Mouse (Mus musculus): ENCODE measurements at regions not wholly inside any gene's neighbourhood (a gene's known extent, or its start where the extent isn't known, plus 50 kb on each side); places are given as distances from the start of the nearest gene placed in this dataset.
"Not testable (repeated sequence)": the region's sequence is repeated elsewhere in the genome, so short reads cannot be mapped to it uniquely, and the experiment has no call there.

- DNase-seq: no peak
Observed at GRCm38 (mm10) chr19:35034408-35034807, 112.2 kb downstream of the Kif20b start.

DNA sequence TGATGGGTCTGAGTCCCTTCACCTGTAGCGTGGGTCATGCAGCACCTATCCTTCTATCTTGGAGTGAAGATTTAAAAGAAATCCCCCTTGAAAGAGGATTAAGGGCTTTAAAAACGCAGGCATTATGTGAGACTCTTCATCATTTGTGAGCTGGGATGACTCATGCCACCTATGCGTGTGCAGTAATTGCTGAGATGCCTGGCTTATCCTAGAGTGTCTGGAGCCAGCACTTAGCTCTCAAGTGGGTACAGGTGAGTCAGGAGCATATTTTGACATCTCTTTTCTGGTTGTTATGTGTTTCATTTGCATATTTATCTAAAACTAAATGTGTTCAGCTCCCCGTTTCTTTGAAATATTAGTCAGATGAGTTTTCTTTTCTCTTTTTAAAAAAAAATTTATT, 123.4 kb downstream of the Kif20b start:
- intact Hi-C loops (cut with DNase I): no loop called here
- no peak for DNase-seq

More at GRCm38 (mm10) chr19:35034408-35034807, 112.2 kb downstream of the Kif20b start:
- intact Hi-C loops (cut with DNase I): no loop called here

- intact Hi-C loops (cut with DNase I): no loop called here
- no peak for DNase-seq
Observed at GRCm38 (mm10) chr19:35066352-35066935, 144.3 kb downstream of the Kif20b start.

- DNase-seq: no peak
- intact Hi-C loops (cut with DNase I): no loop called here
Observed at GRCm38 (mm10) chr19:35081126-35081525, 159.0 kb downstream of the Kif20b start.

DNA sequence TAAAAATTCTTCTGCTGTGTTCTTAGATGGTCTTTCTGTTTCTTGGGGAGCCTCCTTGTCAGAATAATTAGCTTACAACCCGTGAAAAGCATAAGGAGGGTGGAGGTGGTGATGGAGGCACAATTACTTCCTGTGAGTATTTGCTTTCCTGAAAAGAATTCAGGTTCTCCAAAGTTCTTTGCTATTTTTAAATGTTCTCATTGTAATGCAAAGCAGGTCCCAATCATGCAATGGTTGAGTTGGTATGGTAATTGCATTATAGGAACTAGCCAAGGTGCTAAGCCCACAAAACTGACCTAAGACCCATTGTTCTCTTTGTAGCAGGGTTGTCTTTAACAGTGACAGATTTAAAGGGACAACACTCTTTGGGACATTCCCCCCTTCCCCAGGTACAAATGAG, 179.1 kb downstream of the Kif20b start:
- intact Hi-C loops (cut with DNase I): no loop called here
- no peak for DNase-seq

GRCm38 (mm10) chr19:35114313-35114712, 192.2 kb downstream of the Kif20b start:
- DNase-seq: no peak
- intact Hi-C loops (cut with DNase I): no loop called here

GRCm38 (mm10) chr19:35125278-35125677, 203.1 kb downstream of the Kif20b start:
- no peak for DNase-seq
- intact Hi-C loops (cut with DNase I): loop anchor here (5.0 kb wide), 2 partner anchors 937 to 957 kb away; partner anchors contain the start of gene Rpp30

- DNase-seq: no peak
- intact Hi-C loops (cut with DNase I): loop anchor here (5.0 kb wide), 2 partner anchors 936 to 956 kb away; partner anchors contain the start of gene Rpp30
Observed at GRCm38 (mm10) chr19:35126594-35127051, 204.5 kb downstream of the Kif20b start.

DNA sequence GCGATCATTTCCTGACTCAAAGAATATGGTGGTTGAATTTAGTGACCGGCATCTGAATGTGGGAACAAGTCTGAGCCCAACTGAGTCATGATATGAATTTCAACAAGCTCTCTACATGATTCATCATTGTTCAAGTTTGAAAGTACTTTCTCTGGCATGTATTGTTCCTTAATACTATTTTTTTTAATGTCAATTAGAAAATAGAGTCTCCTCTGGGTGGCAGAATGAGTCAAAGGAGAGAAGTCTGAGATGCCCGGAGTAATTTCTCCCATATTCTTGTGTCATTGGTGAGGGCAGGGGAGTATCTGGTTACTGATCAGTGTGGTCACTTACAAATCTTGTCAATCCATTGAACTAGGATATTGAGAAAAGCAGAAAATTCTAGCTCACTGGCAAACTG, 205.9 kb downstream of the Kif20b start:
- intact Hi-C loops (cut with DNase I): loop anchor here (5.0 kb wide), 2 partner anchors 934 to 954 kb away; partner anchors contain the start of gene Rpp30
- DNase-seq: no peak

- DNase-seq: no peak
- intact Hi-C loops (cut with DNase I): no loop called here
Observed at GRCm38 (mm10) chr19:35143131-35143530, 221.0 kb downstream of the Kif20b start.

GRCm38 (mm10) chr19:35143781-35144180, 221.6 kb downstream of the Kif20b start:
- intact Hi-C loops (cut with DNase I): no loop called here
- DNase-seq: no peak

DNA sequence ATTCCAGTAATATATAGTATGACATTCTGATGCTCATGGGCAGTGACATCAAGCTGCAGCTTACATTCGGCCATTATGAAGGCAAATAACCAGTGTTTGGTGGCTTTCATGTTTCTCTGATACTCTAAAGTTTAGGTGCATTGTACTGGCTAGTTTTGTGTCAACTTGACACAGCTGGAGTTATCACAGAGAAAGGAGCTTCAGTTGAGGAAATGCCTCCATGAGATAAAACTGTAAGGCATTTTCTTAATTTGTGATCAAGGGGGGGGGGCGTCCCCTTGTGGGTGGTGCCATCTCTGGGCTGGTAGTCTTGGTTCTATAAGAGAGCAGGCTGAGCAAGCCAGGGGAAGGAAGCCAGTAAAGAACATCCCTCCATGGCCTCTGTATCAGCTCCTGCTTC, 227.3 kb downstream of the Kif20b start:
- intact Hi-C loops (cut with DNase I): not testable (repeated sequence)

GRCm38 (mm10) chr19:35150780-35151725, 228.9 kb downstream of the Kif20b start:
- no peak for DNase-seq
- intact Hi-C loops (cut with DNase I): no loop called here

More for the DNA sequence above, 227.3 kb downstream of the Kif20b start:
- not testable (repeated sequence) for DNase-seq

DNA sequence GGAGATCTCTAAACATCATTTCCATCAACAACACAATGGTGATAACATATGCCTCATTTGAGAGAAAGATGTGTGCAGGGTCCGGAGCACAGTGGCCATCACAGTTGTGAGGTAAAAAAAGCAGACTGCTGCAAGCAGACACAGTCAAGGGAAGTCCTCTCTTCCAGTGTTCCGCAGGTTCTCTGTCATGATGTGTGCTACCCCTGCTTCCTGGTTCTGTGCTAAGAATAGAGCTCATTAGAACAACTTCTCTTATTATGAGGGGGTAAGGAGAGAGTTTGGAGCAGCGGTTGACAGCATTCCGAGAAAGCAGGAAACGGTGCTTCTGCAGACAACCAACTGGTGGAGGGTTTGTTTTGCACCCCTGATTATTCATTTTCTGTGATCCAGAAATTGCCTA, 229.7 kb downstream of the Kif20b start:
- DNase-seq: no peak
- intact Hi-C loops (cut with DNase I): no loop called here

DNA sequence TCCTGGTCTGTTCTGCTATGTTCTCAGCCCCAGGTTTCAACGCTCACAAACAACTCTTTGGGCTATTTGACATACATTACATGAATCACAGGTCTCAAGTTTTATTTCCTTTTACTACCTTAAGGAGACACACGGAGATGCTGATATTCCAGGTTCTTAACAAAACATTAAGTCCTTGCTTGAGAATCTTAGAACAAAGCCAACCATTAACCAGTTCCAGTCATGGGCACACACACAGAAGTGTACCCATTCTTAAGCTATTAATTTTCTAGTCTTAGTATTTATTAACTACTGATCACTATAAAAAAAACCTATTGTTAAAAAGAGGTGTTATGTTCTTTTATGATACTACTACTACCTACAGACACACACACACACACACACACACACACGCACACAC, 235.7 kb downstream of the Kif20b start:
- no peak for DNase-seq
- intact Hi-C loops (cut with DNase I): no loop called here

DNA sequence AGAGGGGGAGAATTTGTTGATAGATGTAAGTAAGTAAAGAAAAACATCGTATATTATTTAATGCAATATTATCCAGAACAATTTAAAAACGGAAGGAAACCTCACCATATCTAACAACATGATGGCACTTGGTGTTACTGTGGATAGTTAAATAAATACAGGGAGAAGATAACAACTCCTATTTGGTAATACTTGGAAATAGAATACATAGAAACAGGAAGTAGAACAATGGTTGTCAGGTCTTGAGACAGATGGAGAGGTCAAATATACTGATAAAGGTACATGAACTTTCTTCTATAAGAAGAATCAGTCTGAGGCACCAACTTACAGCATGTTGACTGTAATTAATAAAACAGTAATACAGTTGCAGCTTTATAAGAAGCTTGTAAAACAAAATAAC, 242.6 kb downstream of the Kif20b start:
- intact Hi-C loops (cut with DNase I): no loop called here
- DNase-seq: no peak

- intact Hi-C loops (cut with DNase I): no loop called here
- no peak for DNase-seq
Observed at GRCm38 (mm10) chr19:35170554-35170953, 248.4 kb downstream of the Kif20b start.

- no peak for DNase-seq
- intact Hi-C loops (cut with DNase I): no loop called here
Observed at GRCm38 (mm10) chr19:35180102-35180501, 257.9 kb downstream of the Kif20b start.

DNA sequence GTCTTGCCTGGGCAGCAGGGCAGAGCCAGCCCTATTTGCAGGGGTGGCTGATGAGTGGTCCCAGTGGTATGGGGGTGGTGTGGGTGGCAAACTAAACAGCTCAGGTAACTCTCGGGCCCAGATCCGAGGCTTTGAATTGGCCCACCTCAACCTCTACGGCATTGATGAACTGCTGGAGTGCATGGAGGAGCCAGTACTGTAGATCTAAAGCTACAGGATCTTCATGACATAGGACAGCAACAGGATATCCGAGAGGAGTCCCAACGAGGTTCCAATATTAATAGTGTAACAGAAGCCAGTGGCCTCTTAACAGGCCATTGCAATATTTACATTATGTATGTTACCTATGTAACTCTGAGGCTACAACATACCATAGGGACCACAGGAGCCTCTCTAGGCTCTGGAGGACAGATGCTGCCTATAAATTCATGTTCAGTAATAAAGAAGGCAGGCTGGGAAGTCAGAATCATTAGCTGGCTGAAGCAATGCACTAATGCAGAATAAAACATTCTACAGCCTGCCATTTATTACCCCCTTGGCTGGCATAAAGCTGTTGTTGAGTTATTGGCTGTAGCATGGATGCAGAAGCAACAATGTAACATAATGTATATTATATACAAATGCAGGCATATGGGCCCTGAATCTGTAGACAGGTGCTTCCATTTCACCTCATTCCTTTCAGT, 283.5 kb downstream of the Kif20b start:
- intact Hi-C loops (cut with DNase I): no loop called here
- no peak for DNase-seq

GRCm38 (mm10) chr19:35244188-35244587, 322.0 kb downstream of the Kif20b start:
- intact Hi-C loops (cut with DNase I): no loop called here
- DNase-seq: no peak

DNA sequence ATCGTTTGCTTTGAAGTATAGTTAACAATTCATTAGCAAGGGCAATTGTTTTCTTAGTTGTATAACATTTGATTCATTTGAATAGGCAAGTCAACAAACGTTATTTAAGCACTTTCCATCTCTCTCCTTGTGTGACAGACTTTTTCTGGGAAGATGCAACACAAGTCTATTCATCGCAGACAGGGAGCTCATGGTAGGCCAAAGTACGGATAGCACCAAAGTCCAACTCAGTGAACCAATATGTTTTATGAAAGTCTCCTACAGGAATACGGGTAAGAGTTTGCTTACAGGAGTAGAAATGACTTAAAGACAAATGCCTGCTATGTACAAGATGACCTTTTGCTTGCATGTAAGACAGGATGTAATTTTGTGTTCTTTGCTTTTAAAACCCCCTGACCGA, 325.4 kb downstream of the Kif20b start:
- intact Hi-C loops (cut with DNase I): no loop called here
- DNase-seq: no peak
